ENCODE assay signal across 7 mouse cellular contexts in the genomic region with DNA sequence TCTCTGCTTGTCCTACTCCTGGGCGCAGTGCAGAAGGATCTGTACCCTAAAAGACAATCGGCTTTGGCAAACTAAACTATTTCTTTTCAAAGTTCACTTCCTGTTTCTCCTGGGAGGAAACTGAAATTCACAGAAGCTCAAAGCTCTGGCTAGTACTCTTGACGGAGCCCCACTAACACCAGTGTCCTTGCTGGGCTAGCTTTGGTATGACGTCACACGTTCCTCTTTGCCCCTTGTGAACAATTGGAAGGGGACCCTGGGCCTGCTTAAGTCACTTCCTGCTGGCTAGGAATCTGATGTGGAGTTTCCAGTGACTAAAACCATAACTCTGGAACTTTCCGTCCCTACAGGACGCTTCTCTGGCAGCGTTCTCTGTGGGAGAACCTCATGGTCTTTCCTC. TPM values are rescaled to one million over a fixed set of nuclear protein-coding genes. Genes with fewer than 3 reads are reported as not detected.
DNase-seq lines count a peak whose midpoint lies in the region; ATAC-seq and TF ChIP-seq lines count a peak whose summit lies in the region.

No protein-coding gene starts in this region.

- H3K27me3 ChIP-seq in neural tube, embryonic 13.5 days: no peaks in the 10 kb centered on the region
- H3K27me3 ChIP-seq in kidney, embryonic 16.5 days (ENCODE audit: insufficient read depth, low read length): no peaks in the 10 kb centered on the region
- no peaks in the 10 kb centered on the region for H3K27me3 ChIP-seq in small intestine, adult 2 months (ENCODE audit: control insufficient read depth, insufficient read depth, low read length)
- H3K27me3 ChIP-seq in hindbrain, embryonic 14.5 days (ENCODE audit: control insufficient read depth, insufficient read depth, low read length): no peaks in the 10 kb centered on the region
- no peaks in the 10 kb centered on the region for H3K27me3 ChIP-seq in hindbrain, embryonic 16.5 days (replicated peaks; ENCODE audit: control insufficient read depth, insufficient read depth, low read length)

- DNase-seq in neural tube, embryonic 10.5 days (ENCODE audit: extremely low spot score, low spot score): no peak
- DNase-seq in heart, adult 9 months (ENCODE audit: low spot score in 2 of 2): peak; percentile 87 to 95
- DNase-seq in hindbrain, embryonic 14.5 days (ENCODE audit: low spot score): no peak

- no peak overlapping the region for H3K4me2 ChIP-seq in neural tube, embryonic 13.5 days
- H3K4me2 ChIP-seq in kidney, embryonic 16.5 days (replicated peaks; ENCODE audit: low read depth, low read length): no peak overlapping the region
- H3K4me2 ChIP-seq in hindbrain, embryonic 14.5 days (replicated peaks): no peak overlapping the region
- no peak overlapping the region for H3K4me2 ChIP-seq in hindbrain, embryonic 16.5 days (ENCODE audit: low read length)

- no peaks in the 10 kb centered on the region for H3K9me3 ChIP-seq in neural tube, embryonic 13.5 days
- H3K9me3 ChIP-seq in kidney, embryonic 16.5 days (ENCODE audit: low read length): no peaks in the 10 kb centered on the region
- H3K9me3 ChIP-seq in hindbrain, embryonic 14.5 days (ENCODE audit: control insufficient read depth, low read length): no peaks in the 10 kb centered on the region
- H3K9me3 ChIP-seq in hindbrain, embryonic 16.5 days (ENCODE audit: control insufficient read depth, low read length): no peaks in the 10 kb centered on the region

- H3K27ac ChIP-seq in neural tube, embryonic 13.5 days (replicated peaks): 0 out of 2 replicates have a peak overlapping the region, but pooled peaks have one; percentile 3
- peak overlapping the region; percentile 63; the same call in 1 of the 2 replicates for H3K27ac ChIP-seq in kidney, embryonic 16.5 days (ENCODE audit: low read length)
- H3K27ac ChIP-seq in small intestine, adult 2 months (ENCODE audit: insufficient read depth, low read depth, low read length): peak overlapping the region; percentile 57
- H3K27ac ChIP-seq in hindbrain, embryonic 14.5 days: no peak overlapping the region
- no peak overlapping the region for H3K27ac ChIP-seq in hindbrain, embryonic 16.5 days (ENCODE audit: low read depth, low read length)

- no peak overlapping the region for H3K4me3 ChIP-seq in neural tube, embryonic 13.5 days
- H3K4me3 ChIP-seq in kidney, embryonic 16.5 days (ENCODE audit: low read length): no peak overlapping the region
- H3K4me3 ChIP-seq in small intestine, adult 2 months (ENCODE audit: low read depth, low read length): no peak overlapping the region
- no peak overlapping the region for H3K4me3 ChIP-seq in hindbrain, embryonic 14.5 days (replicated peaks; ENCODE audit: low read length)
- H3K4me3 ChIP-seq in hindbrain, embryonic 16.5 days (ENCODE audit: low read length): no peak overlapping the region

- H3K36me3 ChIP-seq in neural tube, embryonic 13.5 days: no peaks in the 10 kb centered on the region
- no peaks in the 10 kb centered on the region for H3K36me3 ChIP-seq in kidney, embryonic 16.5 days (ENCODE audit: insufficient read depth, low read length)
- peaks cover 39% of the 10 kb centered on the region for H3K36me3 ChIP-seq in small intestine, adult 2 months (ENCODE audit: control insufficient read depth, insufficient read depth, low read length)
- H3K36me3 ChIP-seq in hindbrain, embryonic 14.5 days (replicated peaks; ENCODE audit: control insufficient read depth, insufficient read depth): no peaks in the 10 kb centered on the region
- no peaks in the 10 kb centered on the region for H3K36me3 ChIP-seq in hindbrain, embryonic 16.5 days (ENCODE audit: control insufficient read depth, insufficient read depth, low read length)

- H3K9ac ChIP-seq in neural tube, embryonic 13.5 days: no peak overlapping the region
- no peak overlapping the region for H3K9ac ChIP-seq in kidney, embryonic 16.5 days (replicated peaks; ENCODE audit: low read length)
- H3K9ac ChIP-seq in hindbrain, embryonic 14.5 days: no peak overlapping the region
- H3K9ac ChIP-seq in hindbrain, embryonic 16.5 days (ENCODE audit: low read depth, low read length): no peak overlapping the region

- no peak for ATAC-seq in neural tube, embryonic 13.5 days (ENCODE audit: low read depth)
- no peak for ATAC-seq in kidney, embryonic 16.5 days (ENCODE audit: low FRiP score, low TSS enrichment)
- ATAC-seq in hindbrain, embryonic 14.5 days (ENCODE audit: low FRiP score): no peak
- no peak for ATAC-seq in hindbrain, embryonic 16.5 days

- no peak for TF ChIP-seq CTCF in small intestine, adult 2 months (IDR thresholded peaks at IDR 0.05; ENCODE audit: extremely low read depth, insufficient read length, insufficient replicate concordance, low read depth, low read length)

- WGBS in neural tube, embryonic 13.5 days: 83% methylated on average over 8 of the region's 8 CpGs
- WGBS in kidney, embryonic 16.5 days: 76% methylated on average over 8 of the region's 8 CpGs
- WGBS in small intestine, adult 2 months: 39% methylated on average over 8 of the region's 8 CpGs
- 90% methylated on average over 8 of the region's 8 CpGs for WGBS in hindbrain, embryonic 14.5 days
- WGBS in hindbrain, embryonic 16.5 days: 82% methylated on average over 8 of the region's 8 CpGs

- H3K4me1 ChIP-seq in neural tube, embryonic 13.5 days (replicated peaks): no peaks in the 10 kb centered on the region
- no peaks in the 10 kb centered on the region; the same call in 1 of the 2 replicates for H3K4me1 ChIP-seq in kidney, embryonic 16.5 days (ENCODE audit: insufficient read depth, low read length)
- H3K4me1 ChIP-seq in small intestine, adult 2 months (ENCODE audit: control insufficient read depth, insufficient read depth, insufficient read length, low read length): peaks cover 25% of the 10 kb centered on the region; the same call in 1 of the 2 replicates
- H3K4me1 ChIP-seq in hindbrain, embryonic 14.5 days (replicated peaks; ENCODE audit: control insufficient read depth, insufficient read depth, low read length): no peaks in the 10 kb centered on the region
- no peaks in the 10 kb centered on the region for H3K4me1 ChIP-seq in hindbrain, embryonic 16.5 days (ENCODE audit: control insufficient read depth, insufficient read depth, low read depth, low read length)

- TF ChIP-seq POLR2A in small intestine, adult 2 months (IDR thresholded peaks at IDR 0.05; ENCODE audit: low read depth, low read length): no peak

RNA-seq across cellular contexts. Expression of a gene that starts 6.5 kb away (rescaled TPM):
- 2.5 and 2.7 TPM in 2 replicates for polyA plus RNA-seq in neural tube, embryonic 13.5 days (2015; fragmentation: Nextera tagmentation; extraction: Ambion mirVana)
- 4.4 and 5.6 TPM in 2 replicates for polyA plus RNA-seq in kidney, embryonic 16.5 days (2015; fragmentation: Nextera tagmentation; extraction: Ambion mirVana)
- polyA plus RNA-seq in small intestine, adult 2 months (2012; rRNA removed): 35.4 and 97.6 TPM in 2 replicates
- polyA plus RNA-seq in hindbrain, embryonic 14.5 days (2014; fragmentation: Nextera tagmentation; extraction: Ambion mirVana): 0.95 and 1.4 TPM in 2 replicates
- polyA plus RNA-seq in hindbrain, embryonic 16.5 days (2015; fragmentation: Nextera tagmentation; extraction: Ambion mirVana): 2.6 and 2.8 TPM in 2 replicates

RNA-seq across cellular contexts. Expression of a gene that starts 21.0 kb away (rescaled TPM):
- 65.9 and 66.8 TPM in 2 replicates for polyA plus RNA-seq in neural tube, embryonic 13.5 days (2015; fragmentation: Nextera tagmentation; extraction: Ambion mirVana)
- polyA plus RNA-seq in kidney, embryonic 16.5 days (2015; fragmentation: Nextera tagmentation; extraction: Ambion mirVana): 34.0 and 40.7 TPM in 2 replicates
- 6.0 and 7.8 TPM in 2 replicates for polyA plus RNA-seq in small intestine, adult 2 months (2012; rRNA removed)
- 86.5 and 96.9 TPM in 2 replicates for polyA plus RNA-seq in hindbrain, embryonic 14.5 days (2014; fragmentation: Nextera tagmentation; extraction: Ambion mirVana)
- polyA plus RNA-seq in hindbrain, embryonic 16.5 days (2015; fragmentation: Nextera tagmentation; extraction: Ambion mirVana): 73.0 and 74.5 TPM in 2 replicates

RNA-seq across cellular contexts. Expression of a gene that starts 40.2 kb away (rescaled TPM):
- 241 and 242 TPM in 2 replicates for polyA plus RNA-seq in neural tube, embryonic 13.5 days (2015; fragmentation: Nextera tagmentation; extraction: Ambion mirVana)
- polyA plus RNA-seq in kidney, embryonic 16.5 days (2015; fragmentation: Nextera tagmentation; extraction: Ambion mirVana): 221 and 224 TPM in 2 replicates
- 36.4 and 71.2 TPM in 2 replicates for polyA plus RNA-seq in small intestine, adult 2 months (2012; rRNA removed)
- polyA plus RNA-seq in hindbrain, embryonic 14.5 days (2014; fragmentation: Nextera tagmentation; extraction: Ambion mirVana): 261 and 267 TPM in 2 replicates
- 246 and 270 TPM in 2 replicates for polyA plus RNA-seq in hindbrain, embryonic 16.5 days (2015; fragmentation: Nextera tagmentation; extraction: Ambion mirVana)

RNA-seq across cellular contexts. Expression of a gene that starts 44.3 kb away (rescaled TPM):
- polyA plus RNA-seq in neural tube, embryonic 13.5 days (2015; fragmentation: Nextera tagmentation; extraction: Ambion mirVana): 0.18 TPM in 1 of 2 replicates, not detected in the other
- 0.68 and 1.1 TPM in 2 replicates for polyA plus RNA-seq in kidney, embryonic 16.5 days (2015; fragmentation: Nextera tagmentation; extraction: Ambion mirVana)
- not detected in 2 replicates for polyA plus RNA-seq in small intestine, adult 2 months (2012; rRNA removed)
- not detected in 2 replicates for polyA plus RNA-seq in hindbrain, embryonic 14.5 days (2014; fragmentation: Nextera tagmentation; extraction: Ambion mirVana)
- 0.21 and 0.22 TPM in 2 replicates for polyA plus RNA-seq in hindbrain, embryonic 16.5 days (2015; fragmentation: Nextera tagmentation; extraction: Ambion mirVana)

RNA-seq across cellular contexts. Expression of a gene that starts 52.0 kb away (rescaled TPM):
- polyA plus RNA-seq in neural tube, embryonic 13.5 days (2015; fragmentation: Nextera tagmentation; extraction: Ambion mirVana): 0.61 and 1.1 TPM in 2 replicates
- polyA plus RNA-seq in kidney, embryonic 16.5 days (2015; fragmentation: Nextera tagmentation; extraction: Ambion mirVana): 0.72 and 0.95 TPM in 2 replicates
- polyA plus RNA-seq in small intestine, adult 2 months (2012; rRNA removed): 11.3 and 16.6 TPM in 2 replicates
- 2.2 and 2.4 TPM in 2 replicates for polyA plus RNA-seq in hindbrain, embryonic 14.5 days (2014; fragmentation: Nextera tagmentation; extraction: Ambion mirVana)
- polyA plus RNA-seq in hindbrain, embryonic 16.5 days (2015; fragmentation: Nextera tagmentation; extraction: Ambion mirVana): 0.56 and 1.3 TPM in 2 replicates

Comparison
In these comparisons a context has a peak if more than half of its experiments do, and no peak if none do; other contexts are left out.
1. H3K27ac ChIP-seq: peak in neural tube, embryonic 13.5 days (single experiment), kidney, embryonic 16.5 days (single experiment) and small intestine, adult 2 months (single experiment); none in hindbrain, embryonic 14.5 days (single experiment) and hindbrain, embryonic 16.5 days (single experiment).
2. DNase-seq: peak in heart, adult 9 months (2 of 2); none in neural tube, embryonic 10.5 days (single experiment) and hindbrain, embryonic 14.5 days (single experiment).